Mouse (Mus musculus): ENCODE results near the gene Rps3a1.

DNA sequence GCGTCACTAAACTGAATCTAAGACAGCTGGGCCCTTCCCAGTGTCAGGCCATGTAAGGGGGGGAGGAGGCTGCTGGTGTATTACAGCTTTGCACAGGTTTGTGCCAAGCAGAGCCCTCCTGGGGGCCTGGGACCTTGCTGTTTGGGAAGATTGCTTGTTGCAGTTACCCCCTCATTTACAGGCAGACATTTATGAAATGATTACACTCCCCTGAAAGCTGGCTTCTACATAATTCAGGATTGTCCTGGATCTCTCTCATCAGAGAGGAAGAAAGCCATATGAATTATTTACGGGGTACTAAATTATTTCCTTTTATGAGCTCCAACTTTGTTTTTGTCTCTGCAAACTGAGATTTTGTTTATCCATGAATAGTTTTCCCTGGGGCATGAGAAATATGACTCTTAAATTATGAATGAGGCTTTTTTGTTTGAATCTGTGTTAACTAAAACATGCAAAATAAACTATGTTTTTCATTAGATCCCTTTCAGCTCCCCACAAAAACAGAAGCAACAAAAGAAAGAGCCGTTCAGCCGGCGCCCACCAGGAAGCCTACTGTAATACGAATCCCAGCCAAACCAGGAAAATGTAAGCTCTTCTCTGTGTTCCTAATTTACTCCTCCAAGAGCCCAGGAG is 49.2 kb downstream of the Rps3a1 start:
- TF ChIP-seq EP300 (IDR thresholded peaks at IDR 0.05; ENCODE audit: low read depth) (no peak), CTCF (IDR thresholded peaks at IDR 0.05; ENCODE audit: low read depth) (no peak)

All from liver, embryonic 14.5 days (tissue).